Mouse (Mus musculus) heart, adult 11 months (tissue): ENCODE measurements at regions not wholly inside any gene's neighbourhood (a gene's known extent, or its start where the extent isn't known, plus 50 kb on each side); places are given as distances from the start of the nearest gene placed in this dataset.
A peak's percentile ranks its signal among the peaks of the same experiment; 100 is the strongest.

ENCODE experiments used
- DNase-seq: peaks from one replicate; pipeline ENCODE4 v3.0.0; 2022

DNA sequence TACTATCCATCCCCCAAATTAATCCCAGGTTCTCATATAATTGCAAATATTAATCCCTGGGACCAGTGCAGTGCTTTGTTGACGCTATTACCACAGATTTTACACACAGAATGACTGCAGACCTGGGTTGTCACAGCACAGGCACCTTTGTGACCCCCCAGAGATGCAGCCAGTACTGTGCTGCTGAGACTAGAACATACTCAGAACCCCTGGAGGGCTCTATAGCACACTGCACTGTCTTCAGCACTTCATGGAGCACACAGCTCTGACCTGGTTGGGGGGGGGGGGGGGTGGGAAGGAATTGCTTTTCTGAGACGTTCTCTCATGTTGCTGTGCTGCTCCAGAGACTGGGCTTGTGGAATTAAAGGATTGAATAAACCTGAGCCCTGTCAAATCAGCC lies 154.9 kb upstream of the Gm34302 start:
- DNase-seq = no peak

- DNase-seq = no peak
Observed at GRCm38 (mm10) chr3:63637913-63638312, 154.2 kb upstream of the Gm34302 start.

GRCm38 (mm10) chr3:63627724-63628123 lies 144.0 kb upstream of the Gm34302 start:
- DNase-seq = no peak

- DNase-seq = no peak
Observed at GRCm38 (mm10) chr3:63616127-63616526, 132.4 kb upstream of the Gm34302 start.

DNA sequence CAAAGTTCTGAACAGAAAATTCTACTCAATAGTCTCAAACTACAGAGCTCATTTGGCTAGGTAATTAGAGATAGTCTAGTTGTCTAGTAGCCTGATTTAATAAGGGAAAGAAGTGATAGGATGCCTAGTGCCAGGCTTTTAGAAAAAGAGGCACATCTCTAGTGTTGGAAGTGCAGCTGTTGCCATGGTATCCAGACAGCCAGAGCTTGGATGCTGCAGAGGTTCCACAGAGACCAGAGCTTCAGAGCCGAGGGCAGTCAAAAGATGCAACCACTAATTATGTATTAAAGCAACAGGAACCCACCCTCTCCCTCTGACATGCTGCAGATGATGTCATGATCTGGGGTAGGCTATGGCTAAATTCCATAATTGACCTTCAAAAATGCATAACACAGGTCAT lies 130.0 kb upstream of the Gm34302 start:
- DNase-seq = no peak

DNA sequence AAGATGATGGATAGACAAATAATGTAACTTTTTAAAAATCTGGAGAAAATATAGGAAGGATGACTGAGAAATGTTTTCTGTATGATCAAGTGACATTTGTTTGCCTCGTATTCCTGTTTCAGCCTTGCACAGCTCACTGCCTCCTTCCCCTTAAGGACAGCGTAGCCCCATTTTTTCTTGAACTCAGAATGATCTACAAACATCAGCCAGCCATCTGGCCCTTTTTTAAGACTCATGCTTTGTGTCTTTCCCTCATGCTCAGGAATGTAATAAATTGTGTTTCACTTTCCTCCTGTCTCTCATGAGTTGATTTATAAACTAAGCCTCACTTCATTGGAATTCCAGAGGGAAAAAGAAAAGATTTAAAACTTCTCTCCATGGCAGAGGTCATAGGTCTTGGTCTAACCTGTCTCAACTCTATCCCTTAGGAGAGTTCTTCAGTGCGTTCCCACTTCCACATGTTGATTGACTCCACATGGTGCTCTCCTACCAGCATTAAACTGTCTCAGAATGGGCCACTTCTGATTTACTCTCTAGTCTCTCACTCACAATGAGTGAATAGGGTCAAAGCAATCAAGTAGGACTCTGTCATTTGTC lies 129.2 kb upstream of the Gm34302 start:
- no peak for DNase-seq

- no peak for DNase-seq
Observed at GRCm38 (mm10) chr3:63610113-63610919, 126.6 kb upstream of the Gm34302 start.

- DNase-seq = no peak
Observed at GRCm38 (mm10) chr3:63609454-63610112, 125.9 kb upstream of the Gm34302 start.

DNA sequence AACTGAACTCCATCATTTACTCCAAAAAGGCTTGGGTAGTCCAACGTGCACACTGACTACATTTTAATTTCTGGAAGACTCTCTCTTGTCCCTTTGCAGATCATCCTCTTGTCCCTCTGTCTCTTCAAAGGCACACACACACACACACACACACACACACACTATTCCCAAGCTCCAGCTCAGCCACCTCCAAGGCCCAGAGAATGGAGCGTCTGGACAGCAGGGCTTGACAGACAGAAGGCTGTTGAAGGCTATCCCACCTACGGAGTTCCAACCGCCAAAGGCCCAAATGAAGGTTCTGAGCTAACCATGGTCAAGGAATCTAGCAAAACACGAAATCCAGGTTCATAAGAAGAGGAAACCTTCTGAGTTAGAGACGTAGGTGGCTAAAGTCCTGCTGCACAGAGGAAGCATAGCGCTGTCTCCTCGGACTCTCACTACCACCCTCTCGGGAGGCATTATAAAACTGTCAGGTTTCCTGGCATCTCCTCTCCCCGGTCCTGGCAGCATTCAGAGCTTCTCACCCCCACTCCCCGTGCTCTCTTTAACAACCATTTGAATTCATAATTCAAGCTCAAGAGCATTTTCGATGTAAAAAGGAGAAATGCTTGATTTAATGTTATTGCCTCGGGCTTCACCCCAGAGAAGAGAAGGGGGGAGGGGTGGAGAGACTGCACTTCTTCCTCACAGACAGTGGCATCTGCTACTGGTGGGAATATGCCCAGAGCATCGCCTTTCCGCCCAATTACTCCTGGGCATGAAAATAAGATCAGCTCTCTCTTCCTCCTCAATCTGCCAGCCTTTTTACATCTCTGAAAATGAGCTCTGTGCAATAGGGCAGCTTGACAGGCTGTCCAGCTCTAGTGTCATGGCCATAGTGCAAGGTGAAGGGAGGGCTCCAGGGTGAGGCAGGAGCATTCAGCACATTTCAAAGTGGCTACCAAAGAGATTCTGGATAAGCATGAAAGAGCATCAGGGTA lies 99.3 kb upstream of the Gm34302 start:
- DNase-seq = no peak

DNA sequence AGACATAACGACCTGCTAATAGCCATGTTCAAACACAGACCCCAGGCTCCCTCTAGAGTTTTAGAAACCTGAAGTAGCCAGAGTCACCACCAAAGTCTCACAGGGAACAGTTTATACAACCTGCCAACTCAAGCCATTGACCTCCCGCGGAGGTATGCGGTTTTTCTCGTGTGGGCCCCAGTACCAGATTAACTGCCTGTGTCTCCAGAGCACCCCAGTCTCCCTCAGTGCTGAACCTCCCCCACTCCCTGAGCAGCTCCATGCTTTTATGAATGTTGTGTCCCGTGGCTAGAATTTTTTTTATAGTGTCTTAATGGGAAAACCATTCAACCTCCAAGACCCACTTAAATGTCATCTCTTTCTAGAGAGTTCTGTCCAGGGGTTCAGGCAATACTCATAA lies 98.5 kb upstream of the Gm34302 start:
- DNase-seq = no peak

GRCm38 (mm10) chr3:63570607-63571353 lies 87.1 kb upstream of the Gm34302 start:
- peak; percentile 85 for DNase-seq

DNA sequence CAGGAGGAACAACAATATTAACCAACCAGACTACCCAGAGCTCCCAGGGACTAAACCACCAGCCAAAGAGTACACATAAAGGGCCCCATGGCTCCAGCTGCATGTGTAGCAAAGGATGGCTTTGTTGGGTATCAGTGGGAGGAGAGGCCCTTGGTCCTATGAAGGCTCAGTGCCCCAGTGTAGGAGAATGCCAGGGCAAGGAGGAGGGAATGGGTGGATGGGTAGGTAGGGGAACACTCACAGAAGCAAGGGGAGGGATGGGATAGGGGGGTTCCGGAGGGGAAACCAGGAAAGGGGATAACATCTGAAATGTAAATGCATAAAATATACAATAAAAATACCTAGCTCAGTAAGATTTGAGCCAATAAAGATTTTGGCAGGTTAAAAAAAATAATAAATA lies 86.4 kb upstream of the Gm34302 start:
- no peak for DNase-seq

DNA sequence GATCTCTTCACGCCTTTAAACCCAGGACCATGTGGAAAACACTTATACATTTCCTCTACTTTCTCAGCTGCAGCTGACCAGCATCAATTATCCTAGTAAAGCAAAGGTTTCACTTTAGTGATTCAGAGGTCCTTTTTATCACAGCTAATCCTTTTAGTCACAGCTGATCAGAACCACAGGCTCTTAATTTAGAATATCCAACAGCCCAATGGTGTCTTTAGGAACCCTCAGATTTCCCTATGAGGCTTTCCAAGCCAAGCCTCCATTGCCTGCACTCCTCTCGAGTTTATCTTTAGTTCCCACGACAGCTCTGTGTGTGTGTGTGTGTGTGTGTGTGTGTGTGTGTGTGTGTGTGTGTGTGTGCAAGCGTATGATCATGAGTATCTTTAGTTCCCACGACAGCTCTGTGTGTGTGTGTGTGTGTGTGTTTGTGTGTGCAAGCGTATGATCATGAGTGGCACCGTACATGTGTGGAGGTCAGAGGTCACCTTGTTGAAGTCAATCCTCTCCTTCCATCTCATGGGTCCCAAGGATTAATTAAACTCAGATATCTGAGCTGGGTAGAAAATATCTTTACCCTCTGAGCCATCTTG lies 85.4 kb upstream of the Gm34302 start:
- no peak for DNase-seq

DNA sequence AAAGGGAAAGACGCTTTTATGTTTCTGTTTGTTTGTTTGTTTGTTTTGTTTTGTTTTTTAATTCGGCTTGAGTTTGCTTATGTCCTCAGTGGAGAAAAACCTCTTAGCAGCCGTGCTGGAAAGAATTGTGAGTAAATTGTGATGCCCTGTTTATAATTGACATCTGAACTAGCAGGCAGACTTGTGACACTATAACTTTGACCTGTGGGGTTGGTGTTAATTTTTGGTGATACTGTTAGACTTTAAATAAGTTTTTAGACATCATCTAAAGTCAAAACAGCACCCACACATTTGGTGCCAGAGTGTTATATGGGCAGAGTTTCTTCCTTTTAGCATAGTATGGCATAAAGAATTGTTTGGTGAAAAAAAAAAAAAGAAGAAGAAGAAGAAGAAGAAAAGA lies 84.0 kb upstream of the Gm34302 start:
- DNase-seq = no peak

DNA sequence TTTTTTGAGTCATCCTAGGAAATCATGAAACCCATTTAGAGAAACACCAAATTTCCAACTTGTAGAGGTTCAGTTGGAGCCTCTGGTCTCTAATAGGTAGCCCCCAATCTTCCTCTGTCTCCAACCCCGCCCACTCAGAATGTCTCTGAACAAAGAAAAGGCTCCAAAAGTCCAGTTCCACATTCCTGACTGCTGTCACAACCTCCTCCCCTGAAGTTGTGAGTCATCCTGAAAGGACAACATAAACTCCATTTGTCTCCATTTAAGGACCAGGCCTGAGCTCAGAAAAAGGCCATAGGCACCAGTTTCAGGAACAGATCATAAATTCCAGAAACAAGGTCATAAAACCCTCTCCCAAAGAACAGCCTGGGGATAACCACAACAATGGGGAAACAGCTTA lies 79.4 kb upstream of the Gm34302 start:
- no peak for DNase-seq

GRCm38 (mm10) chr3:63562532-63562931 lies 78.9 kb upstream of the Gm34302 start:
- no peak for DNase-seq

GRCm38 (mm10) chr3:63560745-63561151 lies 77.1 kb upstream of the Gm34302 start:
- no peak for DNase-seq

DNA sequence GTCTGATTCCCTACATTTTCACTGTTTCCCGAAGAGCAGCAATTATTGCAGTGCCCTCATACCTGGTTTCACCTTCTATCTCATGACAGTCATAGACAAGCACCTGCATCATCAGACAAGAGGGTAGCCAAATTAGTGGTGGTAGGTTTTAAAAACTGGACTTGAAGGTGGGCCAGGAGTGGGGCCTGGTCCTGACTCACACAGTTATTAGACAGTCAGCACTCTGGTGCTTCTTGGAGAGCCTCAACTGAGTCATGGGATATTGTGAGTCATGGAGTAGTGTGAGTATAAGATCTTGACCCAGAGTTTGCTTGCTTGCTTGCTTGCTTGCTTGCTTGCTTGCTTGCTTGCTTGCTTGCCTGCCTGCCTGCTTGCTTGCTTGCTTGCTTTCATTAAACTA lies 73.1 kb upstream of the Gm34302 start:
- no peak for DNase-seq

DNA sequence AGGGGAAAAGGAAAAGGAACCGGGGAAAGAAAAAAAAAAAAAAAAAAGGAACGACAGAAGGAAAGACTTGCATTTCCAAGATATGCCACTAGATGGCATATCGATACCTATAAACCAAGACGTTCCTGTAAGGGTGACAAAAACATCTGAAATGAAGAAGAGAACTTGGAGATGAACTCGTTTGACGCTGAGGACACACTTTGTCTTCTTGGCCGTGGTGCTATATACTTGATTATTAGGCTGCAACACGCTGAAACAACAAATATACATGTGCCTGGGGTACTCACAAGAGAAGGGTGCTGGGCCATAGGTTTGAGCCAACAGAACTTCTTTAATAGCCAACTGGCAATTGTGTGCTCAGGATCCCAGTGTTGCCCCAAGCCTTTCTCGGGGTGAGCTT lies 71.2 kb upstream of the Gm34302 start:
- no peak for DNase-seq

DNA sequence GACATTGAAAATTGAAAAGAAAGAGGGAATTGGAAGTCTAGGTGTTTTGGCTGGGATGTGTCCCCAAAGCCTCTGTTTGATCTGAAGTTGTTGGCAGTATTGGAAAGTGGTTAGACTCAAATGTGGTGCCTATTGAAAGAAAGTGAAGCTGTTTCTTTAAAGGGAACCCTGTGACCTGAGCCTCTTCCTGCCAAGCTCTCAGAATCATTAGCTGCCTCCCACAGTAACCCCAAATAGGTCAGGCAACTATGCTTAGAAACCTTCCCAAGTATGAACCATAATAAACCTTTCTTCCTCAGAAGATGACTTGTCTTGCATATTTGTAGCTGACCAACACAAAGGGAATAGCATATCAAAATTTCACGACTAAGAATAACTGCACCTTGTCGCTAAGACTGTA lies 69.7 kb upstream of the Gm34302 start:
- no peak for DNase-seq

- DNase-seq = no peak
Observed at GRCm38 (mm10) chr3:63551661-63552060, 68.0 kb upstream of the Gm34302 start.
